Mouse (Mus musculus): ENCODE measurements around the gene Cry2. TPM values are rescaled to one million over a fixed set of nuclear protein-coding genes. Genes with fewer than 3 reads are reported as not detected.

Cry2 gene
- polyA plus RNA-seq, 1 experiment = 22.0 TPM

- Histone ChIP-seq H3K4me1 (ENCODE audit: control insufficient read depth, insufficient read depth, low read length) (peaks cover 17% of the 10 kb centered on the region), H3K4me3 (ENCODE audit: control insufficient read depth, low read depth, low read length) (no peak overlapping the region), H3K27ac (ENCODE audit: control insufficient read depth, insufficient read depth, low read depth, low read length) (0 out of 2 replicates have a peak overlapping the region, but pooled peaks have one; percentile 26), H3K27me3 (ENCODE audit: control insufficient read depth, insufficient read depth, low read length) (no peaks in the 10 kb centered on the region), H3K36me3 (ENCODE audit: control insufficient read depth, insufficient read depth, low read length) (no peaks in the 10 kb centered on the region)
- no peak for TF ChIP-seq CTCF (IDR thresholded peaks at IDR 0.05; ENCODE audit: control insufficient read depth, insufficient read depth, insufficient replicate concordance, low read depth, low read length)
- no peak for TF ChIP-seq POLR2A (IDR thresholded peaks at IDR 0.05; ENCODE audit: control insufficient read depth, low read depth, low read length)
Observed at GRCm38 (mm10) chr2:92435023-92435422, 1.2 kb upstream of the Cry2 start.

- no peaks in the 10 kb centered on the region for H3K36me3 ChIP-seq (ENCODE audit: control insufficient read depth, insufficient read depth, low read length)
- TF ChIP-seq CTCF (IDR thresholded peaks at IDR 0.05; ENCODE audit: control insufficient read depth, insufficient read depth, insufficient replicate concordance, low read depth, low read length) = no peak
- H3K4me1 ChIP-seq (ENCODE audit: control insufficient read depth, insufficient read depth, low read length) = peaks cover 17% of the 10 kb centered on the region
- peak overlapping the region; percentile 86 for H3K4me3 ChIP-seq (ENCODE audit: control insufficient read depth, low read depth, low read length)
- H3K27me3 ChIP-seq (ENCODE audit: control insufficient read depth, insufficient read depth, low read length) = no peaks in the 10 kb centered on the region
- peak overlapping the region; percentile 58; the same call in 1 of the 2 replicates for H3K27ac ChIP-seq (ENCODE audit: control insufficient read depth, insufficient read depth, low read depth, low read length)
Observed at GRCm38 (mm10) chr2:92434375-92434745, 517 bp upstream of the Cry2 start.

- Histone ChIP-seq H3K36me3 (ENCODE audit: control insufficient read depth, insufficient read depth, low read length) (no peaks in the 10 kb centered on the region), H3K4me1 (ENCODE audit: control insufficient read depth, insufficient read depth, low read length) (peaks cover 15% of the 10 kb centered on the region), H3K27ac (ENCODE audit: control insufficient read depth, insufficient read depth, low read depth, low read length) (peak overlapping the region; percentile 87; the same call in 1 of the 2 replicates), H3K4me3 (ENCODE audit: control insufficient read depth, low read depth, low read length) (peak overlapping the region; percentile 97), H3K27me3 (ENCODE audit: control insufficient read depth, insufficient read depth, low read length) (no peaks in the 10 kb centered on the region)
- TF ChIP-seq CTCF (IDR thresholded peaks at IDR 0.05; ENCODE audit: control insufficient read depth, insufficient read depth, insufficient replicate concordance, low read depth, low read length) = no peak
- TF ChIP-seq POLR2A (IDR thresholded peaks at IDR 0.05; ENCODE audit: control insufficient read depth, low read depth, low read length) = no peak
Observed at GRCm38 (mm10) chr2:92432299-92433295, 1.2 kb downstream of the Cry2 start.

GRCm38 (mm10) chr2:92431611-92432179, 2.1 kb downstream of the Cry2 start:
- TF ChIP-seq POLR2A (IDR thresholded peaks at IDR 0.05; ENCODE audit: control insufficient read depth, low read depth, low read length) (no peak), CTCF (IDR thresholded peaks at IDR 0.05; ENCODE audit: control insufficient read depth, insufficient read depth, insufficient replicate concordance, low read depth, low read length) (no peak)
- H3K4me1 ChIP-seq (ENCODE audit: control insufficient read depth, insufficient read depth, low read length) = peaks cover 15% of the 10 kb centered on the region
- H3K27ac ChIP-seq (ENCODE audit: control insufficient read depth, insufficient read depth, low read depth, low read length) = peak overlapping the region; percentile 49

GRCm38 (mm10) chr2:92430723-92431541, 2.9 kb downstream of the Cry2 start:
- TF ChIP-seq CTCF (IDR thresholded peaks at IDR 0.05; ENCODE audit: control insufficient read depth, insufficient read depth, insufficient replicate concordance, low read depth, low read length) = no peak
- TF ChIP-seq POLR2A (IDR thresholded peaks at IDR 0.05; ENCODE audit: control insufficient read depth, low read depth, low read length) = no peak
- H3K27me3 ChIP-seq (ENCODE audit: control insufficient read depth, insufficient read depth, low read length) = no peaks in the 10 kb centered on the region
- no peaks in the 10 kb centered on the region; the same call in 1 of the 2 replicates for H3K36me3 ChIP-seq (ENCODE audit: control insufficient read depth, insufficient read depth, low read length)
- peaks cover 16% of the 10 kb centered on the region for H3K4me1 ChIP-seq (ENCODE audit: control insufficient read depth, insufficient read depth, low read length)
- H3K27ac ChIP-seq (ENCODE audit: control insufficient read depth, insufficient read depth, low read depth, low read length) = peak overlapping the region; percentile 27; the same call in 1 of the 2 replicates
- H3K4me3 ChIP-seq (ENCODE audit: control insufficient read depth, low read depth, low read length) = no peak overlapping the region

More at GRCm38 (mm10) chr2:92431611-92432179, 2.1 kb downstream of the Cry2 start:
- Histone ChIP-seq H3K36me3 (ENCODE audit: control insufficient read depth, insufficient read depth, low read length) (no peaks in the 10 kb centered on the region), H3K27me3 (ENCODE audit: control insufficient read depth, insufficient read depth, low read length) (no peaks in the 10 kb centered on the region), H3K4me3 (ENCODE audit: control insufficient read depth, low read depth, low read length) (peak overlapping the region; percentile 15)

GRCm38 (mm10) chr2:92430089-92430488, 3.8 kb downstream of the Cry2 start:
- Histone ChIP-seq H3K27me3 (ENCODE audit: control insufficient read depth, insufficient read depth, low read length) (no peaks in the 10 kb centered on the region), H3K27ac (ENCODE audit: control insufficient read depth, insufficient read depth, low read depth, low read length) (no peak overlapping the region), H3K4me3 (ENCODE audit: control insufficient read depth, low read depth, low read length) (no peak overlapping the region), H3K36me3 (ENCODE audit: control insufficient read depth, insufficient read depth, low read length) (no peaks in the 10 kb centered on the region; the same call in 1 of the 2 replicates), H3K4me1 (ENCODE audit: control insufficient read depth, insufficient read depth, low read length) (peaks cover 17% of the 10 kb centered on the region)
- no peak for TF ChIP-seq CTCF (IDR thresholded peaks at IDR 0.05; ENCODE audit: control insufficient read depth, insufficient read depth, insufficient replicate concordance, low read depth, low read length)
- TF ChIP-seq POLR2A (IDR thresholded peaks at IDR 0.05; ENCODE audit: control insufficient read depth, low read depth, low read length) = no peak

Data from testis, adult 2 months (tissue).